Mouse (Mus musculus): Measurements from ENCODE around the gene Sgcd. TPM values are rescaled to one million over a fixed set of nuclear protein-coding genes. Genes with fewer than 3 reads are reported as not detected.

Gene Sgcd
- polyA plus RNA-seq, 1 experiment from 2014 or later: 2.0 TPM

DNA sequence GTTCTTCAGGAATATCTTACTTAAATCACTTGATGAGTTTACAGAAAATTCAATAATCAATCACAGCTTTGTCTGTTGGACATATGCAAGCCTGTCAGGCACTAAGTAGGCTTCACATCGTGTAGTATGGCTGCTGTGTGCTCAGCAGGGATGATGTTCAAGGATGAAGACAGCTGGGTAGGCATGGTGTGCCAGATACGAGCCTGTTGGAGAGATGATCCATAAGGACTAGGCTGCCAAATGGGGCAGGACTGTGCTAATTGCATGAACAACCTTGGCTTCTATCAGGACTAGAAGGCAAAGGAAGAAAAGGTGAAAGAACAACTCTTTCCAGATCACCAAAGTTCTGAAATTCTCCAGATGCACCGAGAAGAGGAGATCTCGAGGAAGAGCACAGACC, 939.0 kb downstream of the Sgcd start:
- H3K27me3 ChIP-seq (ENCODE audit: control insufficient read depth, insufficient read depth, low read length): no peaks in the 10 kb centered on the region
- H3K9ac ChIP-seq (ENCODE audit: low read length): no peak overlapping the region
- no peak overlapping the region for H3K4me3 ChIP-seq (ENCODE audit: low read depth, low read length)
- H3K36me3 ChIP-seq (ENCODE audit: control insufficient read depth, insufficient read depth, low read length): no peaks in the 10 kb centered on the region
- no peak overlapping the region for H3K27ac ChIP-seq (replicated peaks)
- no peak overlapping the region for H3K4me2 ChIP-seq (replicated peaks; ENCODE audit: low read depth)
- DNase-seq (ENCODE audit: low spot score) (no peak), ATAC-seq (ENCODE audit: low FRiP score, low TSS enrichment) (no peak)
- H3K4me1 ChIP-seq (replicated peaks; ENCODE audit: control insufficient read depth, insufficient read depth): no peaks in the 10 kb centered on the region
- H3K9me3 ChIP-seq (ENCODE audit: control insufficient read depth, low read length): no peaks in the 10 kb centered on the region
- 72% methylated on average over 4 of the region's 4 CpGs for WGBS
- TF ChIP-seq CTCF (IDR thresholded peaks at IDR 0.05; ENCODE audit: low read depth) (no peak), EP300 (optimal IDR thresholded peaks at IDR 0.05) (no peak)

DNA sequence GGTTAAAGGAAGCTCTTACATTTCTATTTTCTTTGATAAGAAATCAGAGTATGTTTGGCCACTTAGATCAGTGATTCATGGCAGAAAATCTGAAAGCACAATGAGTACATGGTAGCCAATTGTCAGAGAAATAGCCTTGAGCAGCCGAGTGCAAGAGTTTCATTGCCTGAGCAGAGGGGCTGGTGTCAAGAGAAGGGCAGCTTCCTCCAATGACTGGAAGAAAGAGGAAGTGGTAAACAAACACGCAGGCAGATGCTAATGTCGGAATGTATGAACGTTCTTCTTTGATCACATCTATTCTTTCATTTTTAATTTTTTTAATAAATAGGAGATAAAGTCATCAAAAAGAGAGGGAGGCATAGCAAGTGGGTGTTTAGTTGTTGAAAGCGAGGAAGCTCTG, 956.5 kb downstream of the Sgcd start:
- no peaks in the 10 kb centered on the region for H3K9me3 ChIP-seq (ENCODE audit: control insufficient read depth, low read length)
- H3K4me1 ChIP-seq (replicated peaks; ENCODE audit: control insufficient read depth, insufficient read depth): no peaks in the 10 kb centered on the region
- ATAC-seq (ENCODE audit: low FRiP score, low TSS enrichment) (no peak), DNase-seq (ENCODE audit: low spot score) (no peak)
- no peak overlapping the region for H3K9ac ChIP-seq (ENCODE audit: low read length)
- no peaks in the 10 kb centered on the region for H3K36me3 ChIP-seq (ENCODE audit: control insufficient read depth, insufficient read depth, low read length)
- TF ChIP-seq CTCF (IDR thresholded peaks at IDR 0.05; ENCODE audit: low read depth): no peak
- no peak for TF ChIP-seq EP300 (optimal IDR thresholded peaks at IDR 0.05)
- WGBS: 79% methylated on average over 5 of the region's 5 CpGs
- H3K4me3 ChIP-seq (ENCODE audit: low read depth, low read length): no peak overlapping the region
- H3K27ac ChIP-seq (replicated peaks): no peak overlapping the region
- H3K27me3 ChIP-seq (ENCODE audit: control insufficient read depth, insufficient read depth, low read length): no peaks in the 10 kb centered on the region
- no peak overlapping the region for H3K4me2 ChIP-seq (replicated peaks; ENCODE audit: low read depth)

DNA sequence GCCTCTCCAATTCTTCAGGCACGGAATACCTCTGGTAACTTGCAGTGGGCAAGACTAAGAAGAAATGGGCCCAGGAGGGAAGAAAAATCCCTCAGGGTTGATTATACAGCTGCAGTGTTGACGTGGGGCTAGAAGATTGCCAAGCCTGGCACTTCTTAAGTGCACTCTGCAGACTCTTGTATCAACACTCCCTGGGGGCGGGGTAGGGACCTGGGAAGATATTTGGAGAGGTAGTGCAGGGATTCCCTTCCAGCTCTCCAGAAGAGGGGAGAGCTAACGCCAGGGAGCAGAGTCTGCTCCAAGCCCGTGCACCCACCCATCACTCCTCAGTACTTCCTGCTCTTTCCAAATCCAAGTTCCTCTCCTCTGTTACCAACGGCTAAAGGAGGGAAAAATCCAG, 967.9 kb downstream of the Sgcd start:
- Histone ChIP-seq H3K27me3 (ENCODE audit: control insufficient read depth, insufficient read depth, low read length) (no peaks in the 10 kb centered on the region), H3K4me3 (ENCODE audit: low read depth, low read length) (no peak overlapping the region), H3K36me3 (ENCODE audit: control insufficient read depth, insufficient read depth, low read length) (no peaks in the 10 kb centered on the region), H3K9me3 (ENCODE audit: control insufficient read depth, low read length) (no peaks in the 10 kb centered on the region), H3K4me1 (replicated peaks; ENCODE audit: control insufficient read depth, insufficient read depth) (no peaks in the 10 kb centered on the region), H3K9ac (ENCODE audit: low read length) (no peak overlapping the region), H3K4me2 (replicated peaks; ENCODE audit: low read depth) (no peak overlapping the region), H3K27ac (replicated peaks) (no peak overlapping the region)
- ATAC-seq (ENCODE audit: low FRiP score, low TSS enrichment): no peak
- DNase-seq (ENCODE audit: low spot score): peak; percentile 14
- 34% methylated on average over 6 of the region's 6 CpGs for WGBS
- TF ChIP-seq CTCF (IDR thresholded peaks at IDR 0.05; ENCODE audit: low read depth) (no peak), EP300 (optimal IDR thresholded peaks at IDR 0.05) (no peak)

DNA sequence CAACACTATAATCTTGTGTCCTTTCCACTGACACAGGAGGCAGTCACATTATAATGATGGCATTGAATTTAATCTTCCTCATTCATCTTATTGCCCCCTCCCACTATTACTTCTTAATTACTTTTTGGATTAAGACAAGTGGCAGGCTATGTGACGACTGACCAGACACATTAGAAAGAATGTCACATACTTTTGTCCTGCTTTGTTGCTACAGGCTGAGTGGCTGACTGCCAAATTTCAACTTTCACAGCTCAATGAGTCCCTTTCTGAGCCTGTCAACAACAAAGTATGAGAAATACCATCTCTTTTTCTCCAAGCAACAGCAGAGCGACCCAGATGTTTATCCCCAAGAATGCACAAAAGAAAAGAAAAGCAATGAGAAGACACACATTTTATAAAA, 970.6 kb downstream of the Sgcd start:
- no peak overlapping the region for H3K27ac ChIP-seq (replicated peaks)
- H3K9me3 ChIP-seq (ENCODE audit: control insufficient read depth, low read length): no peaks in the 10 kb centered on the region
- no peak overlapping the region for H3K9ac ChIP-seq (ENCODE audit: low read length)
- no peak overlapping the region for H3K4me2 ChIP-seq (replicated peaks; ENCODE audit: low read depth)
- TF ChIP-seq EP300 (optimal IDR thresholded peaks at IDR 0.05): no peak
- no peak for TF ChIP-seq CTCF (IDR thresholded peaks at IDR 0.05; ENCODE audit: low read depth)
- no peaks in the 10 kb centered on the region for H3K4me1 ChIP-seq (replicated peaks; ENCODE audit: control insufficient read depth, insufficient read depth)
- H3K4me3 ChIP-seq (ENCODE audit: low read depth, low read length): no peak overlapping the region
- ATAC-seq (ENCODE audit: low FRiP score, low TSS enrichment) (no peak), DNase-seq (ENCODE audit: low spot score) (no peak)
- H3K27me3 ChIP-seq (ENCODE audit: control insufficient read depth, insufficient read depth, low read length): no peaks in the 10 kb centered on the region
- no peaks in the 10 kb centered on the region for H3K36me3 ChIP-seq (ENCODE audit: control insufficient read depth, insufficient read depth, low read length)
- 36% methylated on average over 2 of the region's 2 CpGs for WGBS

DNA sequence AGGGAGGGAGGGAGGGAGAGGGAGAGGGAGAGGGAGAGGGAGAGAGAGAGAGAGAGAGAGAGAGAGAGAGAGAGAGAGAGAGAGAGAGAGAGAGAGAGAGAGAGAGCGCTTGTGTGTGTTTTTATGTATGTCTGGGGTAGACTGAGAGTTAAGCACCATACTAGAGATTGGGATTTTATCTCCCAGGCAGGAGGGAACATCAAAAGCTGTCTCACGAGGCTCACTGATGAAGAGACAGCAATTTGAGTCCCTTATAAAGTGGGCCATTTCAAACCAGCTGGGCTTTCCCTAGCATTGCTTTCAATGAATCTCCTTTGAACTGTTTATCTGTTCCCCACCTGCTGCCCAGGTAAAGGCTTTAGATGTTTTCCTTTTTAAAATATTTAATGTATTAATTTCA, 973.1 kb downstream of the Sgcd start:
- no peak overlapping the region for H3K9ac ChIP-seq (ENCODE audit: low read length)
- WGBS: 74% methylated on average over 2 of the region's 2 CpGs
- DNase-seq (ENCODE audit: low spot score) (no peak), ATAC-seq (ENCODE audit: low FRiP score, low TSS enrichment) (no peak)
- H3K9me3 ChIP-seq (ENCODE audit: control insufficient read depth, low read length): no peaks in the 10 kb centered on the region
- no peak overlapping the region for H3K4me2 ChIP-seq (replicated peaks; ENCODE audit: low read depth)
- H3K4me1 ChIP-seq (replicated peaks; ENCODE audit: control insufficient read depth, insufficient read depth): no peaks in the 10 kb centered on the region
- no peak overlapping the region for H3K4me3 ChIP-seq (ENCODE audit: low read depth, low read length)
- H3K27me3 ChIP-seq (ENCODE audit: control insufficient read depth, insufficient read depth, low read length): no peaks in the 10 kb centered on the region
- H3K36me3 ChIP-seq (ENCODE audit: control insufficient read depth, insufficient read depth, low read length): no peaks in the 10 kb centered on the region
- no peak overlapping the region for H3K27ac ChIP-seq (replicated peaks)
- TF ChIP-seq EP300 (optimal IDR thresholded peaks at IDR 0.05): no peak
- TF ChIP-seq CTCF (IDR thresholded peaks at IDR 0.05; ENCODE audit: low read depth): no peak

DNA sequence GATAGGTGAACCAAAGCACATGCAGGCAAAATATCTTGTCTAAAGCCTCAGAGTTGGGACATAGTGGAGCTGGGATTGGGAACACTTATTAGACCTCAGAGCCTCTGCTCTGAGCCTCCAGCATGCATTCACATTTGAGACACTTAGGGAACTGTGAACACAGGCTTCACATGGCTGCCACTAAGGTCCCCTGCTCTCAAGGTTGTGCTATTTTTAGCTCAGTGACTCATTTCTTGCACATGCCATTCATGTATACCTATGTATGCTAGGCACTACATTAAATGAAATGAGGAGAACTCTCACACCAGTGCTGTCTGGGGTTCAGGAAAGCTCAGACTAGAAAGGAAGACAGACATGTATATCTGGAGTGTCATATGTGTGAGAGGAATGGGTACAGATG, 974.5 kb downstream of the Sgcd start:
- Histone ChIP-seq H3K27ac (replicated peaks) (no peak overlapping the region), H3K4me2 (replicated peaks; ENCODE audit: low read depth) (no peak overlapping the region), H3K9me3 (ENCODE audit: control insufficient read depth, low read length) (no peaks in the 10 kb centered on the region), H3K4me3 (ENCODE audit: low read depth, low read length) (no peak overlapping the region), H3K27me3 (ENCODE audit: control insufficient read depth, insufficient read depth, low read length) (no peaks in the 10 kb centered on the region), H3K9ac (ENCODE audit: low read length) (no peak overlapping the region), H3K36me3 (ENCODE audit: control insufficient read depth, insufficient read depth, low read length) (no peaks in the 10 kb centered on the region), H3K4me1 (replicated peaks; ENCODE audit: control insufficient read depth, insufficient read depth) (no peaks in the 10 kb centered on the region)
- DNase-seq (ENCODE audit: low spot score) (no peak), ATAC-seq (ENCODE audit: low FRiP score, low TSS enrichment) (no peak)
- TF ChIP-seq CTCF (IDR thresholded peaks at IDR 0.05; ENCODE audit: low read depth) (no peak), EP300 (optimal IDR thresholded peaks at IDR 0.05) (no peak)
